Mouse (Mus musculus) kidney, adult 2 months (tissue): ENCODE results near the gene Dtx4.

ENCODE experiments used
- CTCF ChIP-seq: fragments of 200-500 bp; conservative IDR thresholded peaks from 2 replicates; pipeline ENCODE4 v1.5.1; 2011; ENCODE audit warnings: low read depth, mild to moderate bottlenecking, control low read depth, low read length, moderate library complexity, mixed read lengths; ENCODE audit not compliant: insufficient read depth, insufficient read length
- POLR2A ChIP-seq: fragments of 200-500 bp; IDR thresholded peaks from one replicate; pipeline ENCODE4 v1.6.1; 2011; ENCODE audit warnings: low read depth, low read length, control low read depth

- no peak for TF ChIP-seq CTCF
- TF ChIP-seq POLR2A: no peak
Measured at GRCm38 (mm10) chr19:12478369-12478768, 22.9 kb downstream of the Dtx4 start.
